Mouse (Mus musculus) small intestine, adult 2 months (tissue): ENCODE measurements around the gene Pcp2.

Source experiments
- CTCF ChIP-seq: fragments of 200-500 bp; IDR thresholded peaks from 2 replicates; pipeline ENCODE4 v1.5.1; 2012; ENCODE audit warnings: low read depth, mild to moderate bottlenecking, control low read depth, inconsistent platforms, low read length, moderate library complexity, mixed read lengths; ENCODE audit not compliant: insufficient replicate concordance, insufficient read length; ENCODE audit errors: extremely low read depth
- POLR2A ChIP-seq: fragments of 200-500 bp; IDR thresholded peaks from 2 replicates; pipeline ENCODE4 v1.6.1; 2012; ENCODE audit warnings: low read depth, mild to moderate bottlenecking, control low read depth, inconsistent platforms, low read length, moderate library complexity

- TF ChIP-seq CTCF (peak; percentile 16; the same call in 1 of the 2 replicates), POLR2A (no peak)
These were observed 2.7 kb upstream of the Pcp2 start for GRCm38 (mm10) chr8:3628014-3628413.
